Mouse (Mus musculus) adrenal gland (tissue): Measurements from ENCODE around the gene Myo18b.

Experiments used
- intact Hi-C: fragments of 180-260 bp; cut with DNase I; formaldehyde crosslinking; loops from one replicate; pipeline ENCODE4 v1.15.1; 2025

The Myo18b gene

DNA sequence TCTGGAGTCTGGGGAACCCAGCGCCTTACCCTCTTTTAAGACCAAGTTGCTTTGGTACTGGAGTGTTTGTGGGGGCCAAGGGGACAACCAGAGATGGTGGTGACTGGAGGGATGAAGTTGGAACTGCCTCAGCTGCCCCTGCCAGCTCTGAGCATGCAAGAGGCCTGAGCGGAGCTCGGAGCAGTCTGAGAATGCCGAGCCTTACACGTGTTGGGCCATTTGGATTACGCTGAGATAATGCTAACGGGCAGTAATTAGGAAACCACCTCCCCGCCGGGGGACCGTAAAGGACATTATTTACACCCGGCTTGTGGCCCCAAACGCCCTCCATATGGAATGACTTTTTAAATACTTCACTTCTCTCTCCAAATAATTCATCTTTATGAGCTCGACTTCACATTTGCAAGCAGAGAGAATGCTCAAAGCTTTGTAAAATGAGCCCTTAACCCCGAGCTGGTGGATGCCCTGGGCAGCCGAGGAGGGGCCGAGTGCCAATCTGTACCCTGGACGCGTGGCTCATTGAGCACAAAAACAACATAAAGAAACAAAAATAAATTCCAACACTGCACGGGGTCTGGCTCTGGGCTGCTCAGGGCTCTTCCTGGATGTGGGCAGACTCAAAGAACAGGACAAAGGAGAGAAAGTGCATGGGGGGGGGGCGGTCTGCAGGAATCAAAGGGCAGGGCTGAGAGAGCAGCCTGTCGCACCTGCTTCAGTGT lies 148.0 kb downstream of the Myo18b start:
- intact Hi-C loops, result no loop called here

DNA sequence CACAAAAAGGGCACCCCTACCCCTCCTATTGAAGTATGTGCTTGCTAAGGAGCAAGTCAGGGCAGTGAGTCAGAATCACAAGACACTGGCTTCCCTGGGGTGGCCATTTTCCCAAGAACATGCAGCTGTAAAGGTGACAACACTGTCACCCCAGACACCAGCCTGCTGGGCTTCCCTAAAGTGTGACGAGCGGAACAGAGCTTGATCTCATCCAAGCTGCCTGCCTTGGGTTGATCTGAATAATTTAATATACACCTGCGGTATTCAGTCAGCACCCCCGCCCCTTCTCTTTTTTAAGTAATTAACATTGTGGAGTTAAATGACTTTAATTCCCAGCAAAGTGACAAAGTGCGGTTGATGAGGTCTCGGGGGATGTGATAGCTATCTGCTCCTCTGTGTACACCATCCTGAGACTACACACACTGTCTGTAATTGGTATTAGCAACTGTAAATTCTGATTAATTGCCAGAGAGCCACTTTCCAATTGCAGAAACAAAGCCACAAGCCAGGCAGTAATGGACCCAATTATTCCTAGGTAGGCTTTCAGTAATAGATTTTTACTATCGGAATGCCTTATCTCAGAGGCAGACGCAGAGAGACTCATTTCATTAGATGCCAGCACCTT lies 148.7 kb downstream of the Myo18b start:
- intact Hi-C loops, result no loop called here

DNA sequence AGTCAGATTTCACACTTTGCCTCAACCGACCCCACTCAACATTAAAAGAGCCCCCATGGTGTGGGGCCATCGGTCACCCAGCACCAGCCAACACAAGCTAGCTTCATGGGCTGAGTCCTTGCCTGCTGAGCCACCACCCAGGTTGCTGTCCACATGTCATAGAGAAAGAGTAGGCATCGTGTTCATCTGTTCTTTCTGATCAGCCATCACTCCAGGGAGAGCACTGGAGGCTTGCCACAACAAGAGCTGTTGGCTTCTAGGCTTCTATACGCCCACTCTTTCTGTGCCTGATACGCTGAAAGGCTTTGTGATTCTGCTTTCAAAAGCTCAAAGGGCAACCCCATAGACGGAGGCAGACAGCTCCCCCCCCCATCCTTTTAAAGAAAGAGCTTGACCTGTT lies 151.0 kb downstream of the Myo18b start:
- intact Hi-C loops, result no loop called here

DNA sequence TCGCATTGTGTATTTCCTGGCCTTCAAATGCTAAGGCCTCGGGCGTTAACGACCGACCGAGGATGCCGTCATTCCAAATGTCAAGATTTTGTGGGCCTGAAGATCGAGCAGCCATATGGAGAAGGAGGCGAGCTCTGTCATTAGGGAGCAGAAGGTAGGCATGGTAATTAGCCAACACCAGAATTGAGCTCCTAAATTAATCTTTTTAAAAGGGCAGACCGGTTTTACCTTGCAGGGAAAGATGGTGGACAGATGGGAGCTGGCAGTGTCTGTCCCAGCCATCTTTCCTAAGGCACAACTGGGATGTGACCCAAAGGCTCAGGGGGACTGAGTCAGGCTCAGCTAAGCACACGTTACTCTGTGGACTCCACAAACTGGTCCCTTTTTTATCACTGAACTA lies 151.6 kb downstream of the Myo18b start:
- intact Hi-C loops, result no loop called here

DNA sequence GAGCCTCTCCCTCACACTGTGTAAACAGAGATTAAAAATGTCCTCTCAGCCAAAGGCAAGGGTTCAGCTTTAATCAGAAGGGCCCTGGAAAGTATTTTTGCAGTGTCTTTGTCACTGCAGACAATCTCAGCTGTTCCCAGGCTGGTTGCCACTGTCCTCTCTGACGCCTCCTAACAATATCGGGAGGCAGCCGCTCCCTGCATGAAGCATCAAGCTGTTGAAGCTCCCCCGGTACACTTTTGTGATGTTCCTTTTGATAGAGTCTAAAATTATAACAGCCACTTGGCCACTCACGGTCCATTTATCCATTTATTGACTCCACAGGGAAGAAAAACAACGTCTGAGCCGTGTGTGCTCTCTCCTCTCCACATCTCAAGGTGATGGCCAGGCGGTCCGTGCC lies 153.0 kb downstream of the Myo18b start:
- intact Hi-C loops, result no loop called here

DNA sequence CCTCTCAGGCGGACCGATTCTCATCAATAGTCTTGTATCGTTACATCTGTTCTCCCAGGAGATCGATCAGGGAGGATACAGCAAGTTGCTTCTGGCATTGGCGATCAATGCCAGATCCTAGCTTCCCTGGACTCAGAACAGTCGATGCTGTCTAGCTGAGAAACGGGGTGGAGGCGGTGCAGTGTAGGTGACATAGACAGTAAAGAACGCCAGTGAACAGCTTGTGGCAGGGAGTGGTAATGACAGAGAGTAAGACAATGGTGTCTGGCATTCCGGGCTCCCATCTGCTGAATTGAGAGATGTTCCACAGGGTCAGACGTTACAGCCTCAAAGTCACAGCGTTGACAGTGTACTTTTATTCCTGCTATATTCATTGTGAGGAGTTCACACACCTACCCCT lies 155.5 kb downstream of the Myo18b start:
- intact Hi-C loops, result no loop called here

DNA sequence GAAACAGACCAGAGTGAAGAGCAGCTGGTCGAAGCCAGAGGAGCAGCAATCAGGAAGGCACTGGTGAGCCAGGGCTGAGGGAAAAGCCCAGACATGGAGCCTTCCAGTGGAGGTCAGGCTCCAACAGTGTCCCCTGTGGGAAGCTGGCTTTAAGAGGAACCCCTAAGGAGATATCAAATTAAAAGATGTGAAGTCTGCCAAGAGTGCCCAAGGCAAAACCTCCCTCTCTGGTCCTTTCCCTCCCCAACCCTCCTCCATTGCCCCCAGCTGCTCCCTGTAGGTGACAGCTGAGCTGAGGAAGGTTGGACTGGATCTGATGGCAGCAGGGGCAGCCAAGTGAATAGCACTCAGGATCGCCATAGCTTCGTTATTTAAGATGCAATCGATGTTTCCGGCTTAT lies 161.1 kb downstream of the Myo18b start:
- intact Hi-C loops, result no loop called here

DNA sequence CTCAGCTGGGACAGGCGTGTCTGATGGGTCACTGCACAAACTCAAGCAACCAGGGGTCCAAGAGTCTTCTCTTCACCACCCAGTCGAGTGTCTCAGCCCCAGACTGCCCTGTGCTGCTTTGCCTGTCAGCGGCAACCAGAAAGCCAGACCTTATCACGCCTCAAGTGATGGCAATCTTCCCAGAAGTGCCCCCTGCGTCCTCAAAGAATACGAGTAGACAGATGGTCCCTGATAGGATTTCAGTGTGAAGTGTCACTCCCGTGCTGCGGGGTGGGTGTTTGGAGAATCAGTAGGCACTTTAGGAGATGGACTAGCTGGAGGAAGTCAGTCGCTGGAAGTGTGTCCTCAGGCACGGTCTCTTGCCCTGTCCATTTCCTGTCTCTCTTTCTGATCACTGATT lies 165.6 kb downstream of the Myo18b start:
- intact Hi-C loops, result no loop called here

DNA sequence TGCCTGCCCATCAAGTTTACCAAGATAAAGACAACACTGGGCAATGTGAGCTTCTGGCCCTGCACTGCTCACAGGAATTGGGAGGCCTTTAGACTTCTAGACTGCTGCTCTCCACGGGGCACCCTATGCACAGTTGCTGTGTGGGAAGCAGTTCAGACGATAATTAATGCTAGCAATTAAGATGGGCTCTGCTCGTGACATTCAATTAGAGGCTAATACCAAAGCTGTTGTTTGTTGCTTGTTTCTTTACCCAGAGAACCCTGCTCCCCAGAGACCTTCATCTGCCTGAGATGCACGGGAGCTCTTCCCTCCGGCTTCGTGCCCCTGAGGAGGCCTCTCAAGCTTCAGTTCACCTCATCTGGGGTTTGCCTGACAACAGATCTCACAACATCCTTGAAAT lies 167.7 kb downstream of the Myo18b start:
- intact Hi-C loops, result no loop called here

DNA sequence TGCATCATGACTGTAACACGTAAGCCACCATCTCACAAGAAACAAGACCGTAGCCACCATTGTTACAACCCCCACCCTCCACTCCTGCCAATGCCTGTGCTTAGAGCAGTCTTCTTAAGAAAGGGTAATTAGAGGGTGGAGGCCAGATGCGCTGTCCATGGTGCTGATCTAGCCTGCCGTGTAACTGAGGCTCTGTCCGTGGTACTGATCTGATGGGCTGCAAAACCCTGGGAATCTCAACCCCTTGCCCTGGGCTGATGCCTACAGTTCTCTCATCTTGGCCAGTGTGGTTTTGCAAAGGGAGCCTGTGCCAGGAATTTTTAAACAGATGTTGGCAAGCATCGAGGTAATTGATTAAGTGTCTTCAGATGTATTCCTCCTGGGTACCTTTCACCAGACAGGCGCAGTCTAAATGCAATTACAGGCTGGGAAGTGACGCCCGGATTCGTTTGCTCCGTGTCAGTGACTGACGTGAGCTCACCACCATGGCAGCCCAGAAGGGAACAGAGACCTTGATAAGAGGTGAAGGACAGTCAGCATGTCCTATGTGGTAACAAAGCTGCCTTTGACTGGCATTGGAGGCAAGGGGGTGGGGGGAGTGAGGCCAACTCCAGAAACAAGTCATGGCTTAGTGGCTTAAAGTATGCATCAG lies 177.4 kb downstream of the Myo18b start:
- intact Hi-C loops, result no loop called here

DNA sequence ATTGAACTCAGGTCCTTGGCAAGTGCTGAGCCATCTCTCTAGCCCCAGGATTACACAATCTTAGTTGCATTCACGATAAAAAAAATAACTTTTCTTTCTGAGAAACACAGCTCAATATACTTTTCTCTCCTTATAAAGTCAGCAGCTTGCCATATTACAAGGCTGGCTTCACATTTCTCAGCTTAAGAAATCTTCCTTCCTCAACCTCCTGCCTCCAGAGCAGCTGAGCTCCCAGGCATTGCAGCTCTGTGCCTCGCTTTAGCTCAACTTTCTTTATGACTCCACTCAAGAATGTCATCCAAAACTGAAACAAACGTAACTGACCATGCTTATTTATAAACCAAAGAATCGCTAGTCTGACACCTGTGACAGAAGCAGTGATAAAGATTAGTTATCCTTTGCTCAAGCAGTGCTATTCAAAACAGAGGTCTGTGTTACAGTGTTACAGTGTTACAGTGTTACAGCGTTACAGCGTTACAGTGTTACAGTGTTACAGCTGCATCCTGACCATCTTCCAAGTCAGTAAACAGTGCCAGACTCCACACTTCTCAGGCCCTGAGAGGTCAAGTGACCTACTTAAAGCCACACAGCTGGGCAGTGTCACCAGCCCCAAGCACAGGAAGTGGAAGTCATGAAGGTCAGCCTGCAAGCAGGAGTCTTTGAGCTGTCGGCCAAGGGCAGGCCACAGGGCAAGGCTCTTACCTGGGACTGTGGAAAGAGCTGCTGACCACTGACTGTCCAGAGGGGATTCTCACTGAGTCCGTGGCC lies 181.3 kb downstream of the Myo18b start:
- intact Hi-C loops, result no loop called here

DNA sequence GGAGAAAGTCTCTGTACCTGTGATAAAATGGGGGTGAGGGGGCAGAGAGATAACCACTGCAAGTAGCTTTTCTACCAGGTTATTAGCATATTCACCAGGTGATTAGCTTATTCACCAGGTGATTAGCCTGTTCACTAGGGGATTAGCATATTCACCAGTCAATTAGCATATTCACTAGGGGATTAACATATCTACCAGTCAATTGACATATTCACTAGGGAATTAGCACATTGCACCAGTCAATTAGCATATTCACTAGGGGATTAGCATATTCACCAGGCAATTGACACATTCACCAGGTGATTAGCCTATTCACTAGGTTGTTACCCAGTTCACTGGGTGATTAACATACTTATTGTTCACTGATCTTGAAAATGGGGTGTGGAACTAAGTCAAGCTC lies 186.3 kb downstream of the Myo18b start:
- intact Hi-C loops, result no loop called here

DNA sequence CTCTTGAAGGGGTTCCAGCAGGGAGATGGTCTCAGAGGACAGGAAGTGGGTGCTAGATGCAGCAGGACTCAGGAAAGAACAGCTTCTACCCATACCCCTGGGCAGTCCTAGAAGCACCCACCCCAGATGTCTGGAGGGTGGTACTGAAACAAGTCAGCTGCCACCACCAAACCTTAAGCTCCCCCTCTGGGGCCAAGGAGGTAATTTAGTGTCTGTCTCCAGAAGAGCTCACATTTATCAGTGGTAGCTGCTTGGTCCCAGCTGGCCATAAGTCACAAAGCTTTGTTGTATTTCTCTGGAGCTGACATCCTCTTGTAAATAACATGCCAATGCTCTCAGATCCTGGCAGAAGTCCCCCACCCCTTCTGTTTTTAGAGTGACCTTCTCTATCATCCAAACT lies 187.7 kb downstream of the Myo18b start:
- intact Hi-C loops, result no loop called here

DNA sequence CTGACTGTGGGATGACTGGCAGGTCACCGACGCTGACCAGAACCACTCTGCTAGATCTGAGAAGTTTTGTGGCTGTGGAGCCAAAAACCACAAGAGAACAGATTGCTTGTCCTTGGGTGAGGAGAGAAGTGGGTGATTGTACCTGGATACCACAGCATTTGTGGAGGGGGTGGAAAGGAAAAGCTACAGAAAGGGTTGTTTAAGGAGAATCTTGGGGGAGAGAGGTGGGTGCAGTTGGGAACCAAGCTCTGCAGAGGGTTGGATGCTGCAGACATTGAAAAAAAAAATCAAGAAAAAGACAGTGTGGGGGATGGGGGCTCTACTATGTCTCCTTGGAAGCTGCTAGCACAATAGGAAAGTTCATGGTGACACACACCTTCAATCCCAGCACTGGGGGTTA lies 188.7 kb downstream of the Myo18b start:
- intact Hi-C loops, result no loop called here

DNA sequence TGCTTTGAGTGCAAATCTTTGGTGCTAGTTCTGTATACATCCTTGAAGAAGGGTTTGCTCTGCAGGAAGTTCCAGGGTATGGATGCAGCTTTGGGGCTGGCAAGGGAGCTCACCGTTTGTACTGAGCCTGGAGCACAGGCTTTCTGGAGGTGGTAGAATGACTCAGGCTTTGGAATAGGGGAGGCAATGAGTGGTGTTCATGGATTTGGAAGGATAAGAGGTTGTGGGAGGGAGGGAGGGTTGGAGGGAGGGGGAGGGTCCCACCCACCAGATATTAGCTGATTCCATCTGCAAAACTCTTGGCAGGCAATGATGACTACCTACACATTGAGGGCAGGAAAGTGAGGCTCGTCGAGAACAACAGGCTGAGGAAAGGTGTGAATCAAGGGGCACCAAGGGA lies 195.4 kb downstream of the Myo18b start:
- intact Hi-C loops, result no loop called here

DNA sequence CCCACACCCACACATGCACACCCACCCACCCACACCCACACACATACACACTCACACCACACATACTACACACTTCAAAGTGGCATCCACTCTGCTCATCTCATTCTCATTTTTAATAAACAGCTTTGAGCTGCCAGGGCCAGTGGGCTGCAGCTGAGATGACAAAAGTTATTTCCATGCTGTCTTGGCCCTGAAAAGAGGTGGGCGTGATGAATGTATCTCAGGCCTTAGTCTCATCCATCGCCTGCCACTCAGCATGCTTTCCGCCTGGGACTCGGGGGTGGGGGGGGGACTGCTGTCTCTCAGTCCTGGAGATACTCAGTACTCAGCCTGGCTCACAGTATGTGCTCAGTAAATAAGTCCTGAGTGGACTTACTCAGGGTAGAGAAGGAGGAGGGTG lies 199.5 kb downstream of the Myo18b start:
- intact Hi-C loops, result no loop called here

DNA sequence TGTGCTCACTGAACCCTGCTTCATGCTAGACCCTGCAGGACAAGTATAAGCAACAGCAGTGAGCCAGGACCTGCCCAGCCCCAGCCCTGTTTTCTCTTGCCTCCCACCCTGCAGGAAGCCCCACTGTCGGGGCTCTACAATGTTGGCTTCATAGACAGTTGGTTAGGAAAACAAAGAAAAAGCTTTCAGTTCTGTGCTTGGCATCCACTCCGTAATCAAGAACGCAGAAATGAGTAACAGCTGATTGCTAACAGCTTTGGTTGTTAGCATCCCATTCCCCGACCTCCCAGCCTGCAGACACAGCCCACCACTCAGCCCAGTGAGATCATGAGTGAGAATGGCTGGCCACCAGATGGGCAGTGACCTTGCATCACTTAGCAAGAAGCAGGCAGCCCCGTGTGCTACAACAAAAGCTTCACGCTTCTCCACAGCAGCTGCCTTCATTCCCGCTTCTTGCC lies 200.9 kb downstream of the Myo18b start:
- intact Hi-C loops, result no loop called here

DNA sequence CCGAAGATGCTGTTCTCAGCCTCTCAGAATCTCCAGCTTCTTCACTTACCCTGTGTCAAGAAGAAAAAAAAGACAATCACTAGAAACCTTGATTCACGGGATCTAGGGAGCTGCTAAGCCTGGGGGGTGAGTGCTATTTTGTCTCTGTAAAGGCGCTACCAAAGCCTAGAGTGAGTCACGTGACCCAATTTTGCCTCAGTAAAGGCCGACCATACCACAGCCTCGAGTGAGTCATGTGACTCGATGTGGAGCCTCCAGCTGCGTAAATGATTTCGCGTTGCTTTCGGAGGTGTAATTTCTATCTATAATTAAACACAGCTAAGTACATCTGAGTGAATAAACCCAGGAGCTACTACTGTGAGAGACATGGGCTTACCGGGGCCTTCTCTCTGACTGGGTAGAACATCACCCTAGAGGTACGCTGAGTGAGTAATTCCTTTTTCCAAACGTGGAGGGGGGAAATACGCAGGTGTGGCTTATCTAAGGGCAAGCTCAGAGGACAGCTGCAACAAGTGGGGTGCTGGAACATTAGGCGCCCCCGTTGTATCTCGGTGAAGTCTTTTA lies 202.8 kb downstream of the Myo18b start:
- intact Hi-C loops, result no loop called here

DNA sequence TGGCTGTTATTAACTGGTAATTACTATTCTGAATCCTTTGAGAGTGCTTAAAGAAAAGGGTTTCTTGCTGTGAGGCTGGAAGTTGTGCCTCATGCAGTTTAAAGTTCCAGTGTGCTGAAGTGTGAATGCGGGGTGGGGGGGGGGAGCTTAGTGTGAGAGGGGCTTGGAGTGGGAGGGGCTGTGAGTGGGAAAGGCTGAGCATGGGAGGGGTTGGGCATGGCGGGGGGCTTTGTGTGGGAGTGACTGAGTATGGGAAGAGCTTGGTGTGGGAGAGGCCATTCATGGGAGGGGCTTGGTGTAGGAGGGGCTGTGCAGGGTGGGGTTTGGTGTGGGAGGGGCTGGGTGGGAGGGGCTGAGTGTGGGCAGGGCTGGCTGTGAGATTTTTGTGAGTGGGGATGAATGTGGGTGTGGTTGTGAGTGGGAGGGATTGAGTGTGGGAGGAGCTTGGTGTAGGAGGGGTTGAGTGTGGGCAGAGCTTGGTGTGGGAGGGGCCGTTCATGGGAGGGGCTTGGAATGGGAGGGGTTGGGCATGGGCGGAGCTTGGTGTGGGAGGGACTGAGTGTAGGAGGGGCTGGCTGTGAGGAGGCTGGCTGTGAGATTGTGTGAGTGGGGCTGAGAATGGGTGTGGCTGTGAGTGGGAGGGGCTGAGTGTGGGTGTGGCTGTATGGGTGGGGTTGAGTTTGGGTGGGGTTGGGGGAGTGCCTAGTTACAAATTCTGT lies 208.9 kb downstream of the Myo18b start:
- intact Hi-C loops, result no loop called here

DNA sequence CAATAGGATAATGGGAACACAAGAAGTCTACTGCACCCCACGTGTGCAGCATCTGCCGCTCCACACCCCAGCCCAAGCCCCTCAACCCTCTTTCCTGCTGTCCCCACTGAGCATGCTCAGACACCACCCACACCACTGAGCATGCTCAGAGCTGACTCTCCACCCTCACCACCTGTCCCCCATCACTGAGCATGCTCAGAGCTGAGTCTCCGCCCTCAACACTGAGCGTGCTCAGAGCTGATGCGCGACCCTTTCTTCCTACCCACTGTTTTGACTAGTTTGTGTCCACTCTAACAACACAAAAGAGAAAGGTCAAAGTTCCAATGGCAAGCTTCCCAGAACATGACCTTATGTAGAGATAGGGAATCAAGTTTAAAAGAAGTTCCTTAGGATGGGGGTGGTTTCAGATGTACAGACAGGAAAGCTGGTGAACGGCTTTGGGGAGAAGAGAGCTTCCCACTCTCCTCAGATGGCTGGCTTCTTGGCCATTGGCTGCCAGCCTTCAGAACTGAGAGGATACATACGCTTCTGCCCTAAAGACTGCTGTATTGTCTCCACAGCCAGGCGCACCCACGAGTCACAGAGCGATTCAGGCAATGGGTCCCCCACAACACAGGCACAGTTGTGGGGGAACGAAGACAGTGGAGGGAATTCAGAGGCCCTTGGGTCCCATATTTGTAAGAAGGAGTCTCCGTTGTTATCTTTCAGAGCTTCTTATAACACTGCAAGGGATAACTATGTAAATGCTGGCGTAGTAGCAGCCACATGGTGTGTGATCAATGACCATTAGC lies 209.7 kb downstream of the Myo18b start:
- intact Hi-C loops, result no loop called here
